Mouse (Mus musculus): ENCODE data around the gene Ddx3y. TPM values are rescaled to one million over a fixed set of nuclear protein-coding genes. Genes with fewer than 3 reads are reported as not detected.

Gene Ddx3y
- 10 to 100 TPM in 1 of 2 experiments, not detected in 1; 59.4 TPM for total RNA-seq (2021)
- long read RNA-seq, experiment 1, full-length matches to known transcripts = 22 of 36 reads
- long read RNA-seq, experiment 1, partial matches to known transcripts = 1 of 36 reads
- long read RNA-seq, experiment 1, other reads (novel, unspliced or antisense) = 13 of 36 reads
- long read RNA-seq, experiment 2 = 0 reads

- DNase-seq = peak in 1 of 2 experiments; percentile 87
These were observed at the start of gene Ddx3y for GRCm38 (mm10) chrY:1286171-1286795. Gene Ddx3y (minus strand): TSS chrY:1286629.

GRCm38 (mm10) chrY:1293708-1294107, 7.3 kb upstream of the Ddx3y start:
- no peak for DNase-seq

- DNase-seq = peak in 1 of 2 experiments; percentile 12
These were observed 694 bp downstream of the Ddx3y start for GRCm38 (mm10) chrY:1285735-1286134.

GRCm38 (mm10) chrY:1246117-1246516, 40.3 kb downstream of the Ddx3y start:
- no peak for DNase-seq

GRCm38 (mm10) chrY:1245426-1245863, 41.0 kb downstream of the Ddx3y start, which contains the start of gene Uty:
Gene Uty (minus strand): TSS chrY:1245759.
- DNase-seq = peak in 1 of 2 experiments; percentile 90

GRCm38 (mm10) chrY:1244940-1245339, 41.5 kb downstream of the Ddx3y start:
- DNase-seq = no peak

DNA sequence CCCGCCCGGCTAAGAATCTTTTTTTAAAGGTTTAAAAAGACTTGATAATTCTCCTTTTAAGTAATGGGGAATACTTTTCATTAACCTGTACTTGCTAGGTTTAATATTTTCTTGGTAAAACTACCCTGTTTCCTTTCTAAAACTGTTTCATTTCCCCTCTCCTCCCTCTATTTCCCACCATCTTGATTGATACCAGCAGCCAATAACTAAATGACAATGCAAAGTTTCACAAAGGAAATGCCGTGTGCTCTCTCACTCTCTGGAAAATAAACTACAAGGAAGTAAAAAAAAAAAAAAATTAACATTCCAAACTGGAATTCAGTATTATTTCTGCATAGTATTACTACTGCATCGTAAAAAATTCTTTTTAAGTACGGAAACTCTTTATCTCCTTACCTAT, 42.0 kb downstream of the Ddx3y start:
- no peak for DNase-seq

GRCm38 (mm10) chrY:1220001-1220400, 66.4 kb downstream of the Ddx3y start:
- DNase-seq = no peak

Other genes with a start within 250 kb of the Ddx3y start
- 10 to 100 TPM in 1 of 2 experiments, not detected in 1; 19.1 TPM for gene Uty, start 40.9 kb downstream of the Ddx3y start, total RNA-seq (2021)
- not detected for gene Usp9y, start 173.2 kb upstream of the Ddx3y start, total RNA-seq (2021)